Mouse (Mus musculus) adrenal gland, adult 18-20 months (tissue): ENCODE measurements around the gene Fat1. TPM values are rescaled to one million over a fixed set of nuclear protein-coding genes. Genes with fewer than 3 reads are reported as not detected.

Source experiments
- DNase-seq, 2 experiments: peaks; one replicate each; pipeline ENCODE4 v3.0.0; 2021 to 2022; ENCODE audit warnings: low spot score in 2 of 2
- total RNA-seq, 2 experiments: library from RNA; stranded (reverse); gene quantifications; 1 replicate in 1 of 2; 2 replicates in 1 of 2; pipeline ENCODE4 v1.2.3; 2021

Gene Fat1
- total RNA-seq, 2 experiments from 2014 or later: 40.1 to 46.3 TPM

- no peak for DNase-seq
Measured at GRCm38 (mm10) chr8:44961492-44961891, 26.2 kb downstream of the Fat1 start.

GRCm38 (mm10) chr8:44962572-44963231 lies 27.5 kb downstream of the Fat1 start:
- no peak for DNase-seq

GRCm38 (mm10) chr8:44967521-44968039 lies 32.3 kb downstream of the Fat1 start:
- no peak for DNase-seq

GRCm38 (mm10) chr8:44970093-44970492 lies 34.8 kb downstream of the Fat1 start:
- DNase-seq: no peak

GRCm38 (mm10) chr8:44971346-44971745 lies 36.1 kb downstream of the Fat1 start:
- DNase-seq: no peak

GRCm38 (mm10) chr8:44971964-44972363 lies 36.7 kb downstream of the Fat1 start:
- DNase-seq: no peak

- no peak for DNase-seq
Measured at GRCm38 (mm10) chr8:44975113-44975512, 39.9 kb downstream of the Fat1 start.

GRCm38 (mm10) chr8:44975654-44976053 lies 40.4 kb downstream of the Fat1 start:
- DNase-seq: no peak

- DNase-seq: no peak
Measured at GRCm38 (mm10) chr8:44978622-44979021, 43.4 kb downstream of the Fat1 start.

GRCm38 (mm10) chr8:44979245-44979644 lies 44.0 kb downstream of the Fat1 start:
- no peak for DNase-seq

GRCm38 (mm10) chr8:44980030-44980429 lies 44.8 kb downstream of the Fat1 start:
- DNase-seq: no peak

- DNase-seq: no peak
Measured at GRCm38 (mm10) chr8:44985326-44986288, 50.4 kb downstream of the Fat1 start.

- DNase-seq: no peak
Measured at GRCm38 (mm10) chr8:44991700-44992487, 56.6 kb downstream of the Fat1 start.

- DNase-seq: no peak
Measured at GRCm38 (mm10) chr8:44992664-44993063, 57.4 kb downstream of the Fat1 start.

GRCm38 (mm10) chr8:44993376-44993775 lies 58.1 kb downstream of the Fat1 start:
- DNase-seq: no peak

- no peak for DNase-seq
Measured at GRCm38 (mm10) chr8:44996493-44996892, 61.2 kb downstream of the Fat1 start.

- no peak for DNase-seq
Measured at GRCm38 (mm10) chr8:44997321-44997720, 62.1 kb downstream of the Fat1 start.

- DNase-seq: no peak
Measured at GRCm38 (mm10) chr8:44997829-44998228, 62.6 kb downstream of the Fat1 start.

- DNase-seq: no peak
Measured at GRCm38 (mm10) chr8:44998275-44998674, 63.0 kb downstream of the Fat1 start.

- DNase-seq: no peak
Measured at GRCm38 (mm10) chr8:44998681-44999277, 63.5 kb downstream of the Fat1 start.
